Mouse (Mus musculus): ENCODE results near the gene Sbk3. TPM values are rescaled to one million over a fixed set of nuclear protein-coding genes. Genes with fewer than 3 reads are reported as not detected.

The Sbk3 gene
- polyA plus RNA-seq, 1 experiment from 2014 or later, result not detected

DNA sequence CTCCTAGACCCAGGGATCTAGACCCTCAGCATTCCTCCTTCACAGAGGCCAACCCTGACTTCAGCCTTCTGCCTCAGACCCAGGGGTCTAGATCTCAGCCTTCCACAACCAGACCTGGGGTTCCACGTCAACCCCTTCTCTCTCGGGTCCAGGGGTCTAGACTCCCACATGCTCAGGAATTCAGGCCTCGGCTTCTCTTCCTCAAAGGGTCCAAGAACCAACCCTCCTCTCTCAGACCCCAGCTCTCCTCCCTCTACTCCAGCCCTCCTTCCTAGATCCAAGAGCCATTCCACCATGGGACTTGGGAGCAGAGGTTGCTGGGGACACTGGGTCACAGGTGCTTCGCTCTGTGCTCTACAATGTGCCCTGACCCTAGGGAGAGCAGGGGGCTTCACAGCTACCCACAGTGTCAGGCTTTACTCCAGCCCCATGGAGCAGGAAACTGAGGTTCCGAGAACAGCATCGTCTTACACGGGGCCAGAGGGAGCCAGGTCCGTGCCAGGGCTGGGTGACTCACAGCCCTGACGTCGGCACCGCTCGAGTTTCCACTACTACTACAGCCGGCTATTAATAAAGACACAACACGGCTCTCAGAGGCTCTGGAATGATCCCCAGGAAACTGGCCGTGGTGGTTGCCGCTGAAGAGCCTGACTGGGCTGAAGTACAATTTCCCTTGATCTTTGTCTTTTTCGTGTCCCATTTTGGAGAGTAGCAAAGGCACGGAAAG lies 1.5 kb upstream of the Sbk3 start:
- no peak overlapping the region for H3K4me2 ChIP-seq
- H3K9me3 ChIP-seq, result 0 out of 2 replicates have a peak, but pooled peaks cover 4% of the 10 kb centered on the region
- no peaks in the 10 kb centered on the region for H3K27me3 ChIP-seq
- 79% methylated on average over 18 of the region's 18 CpGs for WGBS
- no peak overlapping the region for H3K4me3 ChIP-seq (replicated peaks)
- ATAC-seq (ENCODE audit: low FRiP score), result no peak
- H3K4me1 ChIP-seq, result no peaks in the 10 kb centered on the region
- H3K27ac ChIP-seq, result no peak overlapping the region
- no peaks in the 10 kb centered on the region for H3K36me3 ChIP-seq (replicated peaks)
- H3K9ac ChIP-seq, result no peak overlapping the region

DNA sequence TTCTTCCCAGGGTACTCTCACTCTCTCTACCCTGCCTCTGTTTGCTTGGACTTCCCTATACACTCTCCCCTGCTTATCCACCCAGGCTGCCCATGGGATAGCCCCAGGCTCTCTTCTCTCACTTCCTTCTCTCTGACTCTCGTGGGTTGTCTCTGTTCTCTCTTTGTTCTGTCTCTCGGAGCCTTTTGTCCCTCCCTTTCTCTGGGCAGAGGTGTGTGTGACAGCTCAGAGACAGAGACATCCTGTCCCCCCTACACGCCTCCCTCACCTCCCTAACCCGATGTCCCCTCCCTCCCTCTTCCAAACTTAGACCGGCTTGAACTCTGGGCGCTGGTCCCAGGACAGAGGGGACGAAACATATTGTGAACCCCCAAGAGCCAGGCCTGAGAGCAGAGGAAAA lies 742 bp upstream of the Sbk3 start:
- Histone ChIP-seq H3K4me1 (no peaks in the 10 kb centered on the region), H3K36me3 (replicated peaks) (no peaks in the 10 kb centered on the region), H3K27me3 (no peaks in the 10 kb centered on the region), H3K4me2 (no peak overlapping the region), H3K9ac (no peak overlapping the region), H3K9me3 (0 out of 2 replicates have a peak, but pooled peaks cover 1% of the 10 kb centered on the region), H3K4me3 (replicated peaks) (no peak overlapping the region), H3K27ac (no peak overlapping the region)
- ATAC-seq (ENCODE audit: low FRiP score), result no peak
- 28% methylated on average over 7 of the region's 7 CpGs for WGBS

GRCm38 (mm10) chr7:4964988-4965387 lies 6.0 kb downstream of the Sbk3 start:
- H3K4me2 ChIP-seq, result no peak overlapping the region
- no peaks in the 10 kb centered on the region for H3K9me3 ChIP-seq
- H3K36me3 ChIP-seq (replicated peaks), result no peaks in the 10 kb centered on the region
- no peak overlapping the region for H3K9ac ChIP-seq
- H3K27ac ChIP-seq, result no peak overlapping the region
- WGBS, result 85% methylated on average over 5 of the region's 5 CpGs
- no peak for ATAC-seq (ENCODE audit: low FRiP score)
- no peaks in the 10 kb centered on the region for H3K27me3 ChIP-seq
- H3K4me3 ChIP-seq (replicated peaks), result no peak overlapping the region
- no peaks in the 10 kb centered on the region for H3K4me1 ChIP-seq

- H3K4me2 ChIP-seq, result no peak within 1 kb of the TSS
- no peak within 1 kb of the TSS for H3K4me3 ChIP-seq (replicated peaks)
- 9% methylated on average over 10 of the region's 10 CpGs for WGBS
- H3K36me3 ChIP-seq (replicated peaks), result no peaks in the 10 kb centered on the region
- peak; percentile 58 for ATAC-seq (ENCODE audit: low FRiP score)
- no peaks in the 10 kb centered on the region for H3K27me3 ChIP-seq
- H3K4me1 ChIP-seq, result no peaks in the 10 kb centered on the region
- no peaks in the 10 kb centered on the region for H3K9me3 ChIP-seq
- H3K9ac ChIP-seq, result no peak within 1 kb of the TSS
- no peak within 1 kb of the TSS for H3K27ac ChIP-seq
Measured at GRCm38 (mm10) chr7:4964272-4964671, 6.7 kb downstream of the Sbk3 start, which contains the start of gene Sbk2. Sbk2 (minus strand) TSS chr7:4964406.

DNA sequence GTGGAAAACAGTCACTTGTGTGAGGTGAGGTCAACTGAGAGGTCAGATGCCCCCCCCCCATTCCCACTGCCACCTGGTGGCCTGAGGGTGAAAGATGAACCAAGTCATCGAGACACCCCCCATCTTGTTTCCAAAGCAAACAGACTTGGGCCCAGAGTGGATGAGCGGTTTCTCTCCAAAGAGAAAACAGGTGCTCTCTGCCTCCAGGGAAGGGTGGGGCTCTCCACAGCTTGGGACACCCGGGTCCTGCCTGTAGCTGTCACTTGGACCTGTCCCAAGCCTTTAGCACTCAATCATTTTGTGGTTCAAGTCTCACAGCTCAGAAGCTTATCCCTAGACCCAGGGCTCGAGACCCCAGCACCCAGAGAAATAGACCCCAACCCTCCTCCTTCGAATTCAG lies 7.4 kb downstream of the Sbk3 start:
- ATAC-seq (ENCODE audit: low FRiP score), result no peak
- 75% methylated on average over 5 of the region's 5 CpGs for WGBS

GRCm38 (mm10) chr7:4957361-4957760 lies 13.6 kb downstream of the Sbk3 start:
- no peaks in the 10 kb centered on the region for H3K36me3 ChIP-seq (replicated peaks)
- H3K27ac ChIP-seq, result no peak overlapping the region
- H3K27me3 ChIP-seq, result peaks cover 6% of the 10 kb centered on the region; the same call in 1 of the 2 replicates
- ATAC-seq (ENCODE audit: low FRiP score), result no peak
- 87% methylated on average over 10 of the region's 10 CpGs for WGBS
- no peaks in the 10 kb centered on the region for H3K4me1 ChIP-seq
- H3K4me3 ChIP-seq (replicated peaks), result no peak overlapping the region
- no peak overlapping the region for H3K4me2 ChIP-seq
- H3K9me3 ChIP-seq, result no peaks in the 10 kb centered on the region
- no peak overlapping the region for H3K9ac ChIP-seq

More for the DNA sequence above, 7.4 kb downstream of the Sbk3 start:
- Histone ChIP-seq H3K4me3 (replicated peaks) (no peak overlapping the region), H3K36me3 (replicated peaks) (no peaks in the 10 kb centered on the region), H3K4me2 (no peak overlapping the region), H3K27me3 (no peaks in the 10 kb centered on the region), H3K27ac (no peak overlapping the region), H3K4me1 (no peaks in the 10 kb centered on the region), H3K9ac (no peak overlapping the region), H3K9me3 (no peaks in the 10 kb centered on the region)

- Histone ChIP-seq H3K27me3 (peaks cover 6% of the 10 kb centered on the region; the same call in 1 of the 2 replicates), H3K9ac (no peak overlapping the region), H3K27ac (no peak overlapping the region), H3K4me2 (no peak overlapping the region), H3K9me3 (no peaks in the 10 kb centered on the region), H3K4me3 (replicated peaks) (no peak overlapping the region), H3K36me3 (replicated peaks) (no peaks in the 10 kb centered on the region), H3K4me1 (no peaks in the 10 kb centered on the region)
- no peak for ATAC-seq (ENCODE audit: low FRiP score)
- WGBS, result 32% methylated on average over 10 of the region's 10 CpGs
Measured at GRCm38 (mm10) chr7:4953815-4954445, 17.0 kb downstream of the Sbk3 start.

DNA sequence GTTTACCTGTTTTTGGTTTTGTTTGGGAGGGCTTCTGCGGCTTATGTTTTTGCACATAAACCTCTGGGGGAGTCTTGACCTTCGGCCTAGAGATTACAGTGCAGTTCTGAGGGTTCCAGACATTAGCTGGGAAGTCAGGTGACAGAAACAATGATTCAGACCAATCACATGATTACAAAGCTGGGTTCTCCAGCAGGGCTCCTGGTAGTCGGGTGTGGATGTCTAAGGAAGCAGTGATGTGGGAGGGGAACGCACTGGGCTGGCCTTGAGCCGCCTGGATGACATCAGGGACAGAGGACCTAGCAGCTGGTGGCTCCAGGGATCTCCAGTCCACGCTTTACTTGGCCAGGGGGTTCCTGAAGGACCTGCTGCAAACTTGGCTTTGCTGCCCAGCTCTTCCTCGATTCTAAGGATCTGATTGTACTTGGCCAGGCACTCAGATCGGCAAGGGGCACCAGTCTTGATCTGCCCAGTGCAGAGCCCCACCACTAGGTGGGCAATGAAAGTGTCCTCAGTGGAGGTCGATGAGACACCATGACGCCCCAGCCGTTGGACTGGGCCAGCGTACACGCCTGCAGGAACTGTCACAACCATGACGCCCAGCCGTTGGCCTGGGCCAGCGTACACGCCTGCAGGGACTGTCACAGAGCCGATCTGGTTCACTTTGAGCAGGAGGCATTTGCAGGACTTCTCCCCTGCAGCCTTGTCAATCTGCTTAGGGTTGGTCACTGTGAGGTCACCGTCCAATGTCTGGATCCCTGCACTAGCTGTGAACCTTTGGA lies 20.2 kb downstream of the Sbk3 start:
- H3K9me3 ChIP-seq, result no peaks in the 10 kb centered on the region
- H3K27ac ChIP-seq, result no peak overlapping the region
- no peaks in the 10 kb centered on the region for H3K36me3 ChIP-seq (replicated peaks)
- no peak overlapping the region for H3K4me3 ChIP-seq (replicated peaks)
- H3K9ac ChIP-seq, result no peak overlapping the region
- H3K4me1 ChIP-seq, result no peaks in the 10 kb centered on the region
- H3K4me2 ChIP-seq, result no peak overlapping the region
- H3K27me3 ChIP-seq, result peaks cover 6% of the 10 kb centered on the region; the same call in 1 of the 2 replicates
- no peak for ATAC-seq (ENCODE audit: low FRiP score)
- WGBS, result 85% methylated on average over 19 of the region's 19 CpGs

GRCm38 (mm10) chr7:4948386-4948785 lies 22.6 kb downstream of the Sbk3 start:
- peaks cover 2% of the 10 kb centered on the region; the same call in 1 of the 2 replicates for H3K4me1 ChIP-seq
- no peak overlapping the region for H3K27ac ChIP-seq
- no peak overlapping the region for H3K9ac ChIP-seq
- ATAC-seq (ENCODE audit: low FRiP score), result no peak
- peaks cover 5% of the 10 kb centered on the region; the same call in 1 of the 2 replicates for H3K27me3 ChIP-seq
- no peaks in the 10 kb centered on the region for H3K9me3 ChIP-seq
- H3K36me3 ChIP-seq (replicated peaks), result no peaks in the 10 kb centered on the region
- WGBS, result 82% methylated on average over 6 of the region's 6 CpGs
- no peak overlapping the region for H3K4me3 ChIP-seq (replicated peaks)
- no peak overlapping the region for H3K4me2 ChIP-seq

DNA sequence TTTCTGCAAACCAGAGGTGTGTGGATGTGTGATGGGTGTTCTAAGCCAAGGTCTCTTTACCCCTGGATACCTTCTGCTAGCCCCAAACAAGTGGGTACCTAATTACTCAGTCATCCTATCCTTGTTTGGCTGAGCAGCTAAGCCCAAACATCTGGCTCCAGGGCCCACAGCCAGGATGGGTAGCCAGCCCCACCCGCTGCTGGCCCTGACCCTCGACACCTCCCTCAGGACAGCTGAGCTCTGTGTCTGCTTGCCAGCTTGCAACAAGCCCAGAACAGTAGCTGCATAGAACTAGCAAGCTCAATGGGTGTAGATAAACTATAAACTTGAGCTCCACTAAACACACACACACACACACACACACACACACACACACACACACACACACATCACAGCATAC lies 23.1 kb downstream of the Sbk3 start:
- Histone ChIP-seq H3K36me3 (replicated peaks) (no peaks in the 10 kb centered on the region), H3K27ac (no peak overlapping the region), H3K4me3 (replicated peaks) (no peak overlapping the region), H3K4me1 (peaks cover 4% of the 10 kb centered on the region; the same call in 1 of the 2 replicates), H3K4me2 (no peak overlapping the region), H3K27me3 (no peaks in the 10 kb centered on the region), H3K9ac (no peak overlapping the region), H3K9me3 (no peaks in the 10 kb centered on the region)
- ATAC-seq (ENCODE audit: low FRiP score), result no peak
- WGBS, result 73% methylated on average over 2 of the region's 2 CpGs

DNA sequence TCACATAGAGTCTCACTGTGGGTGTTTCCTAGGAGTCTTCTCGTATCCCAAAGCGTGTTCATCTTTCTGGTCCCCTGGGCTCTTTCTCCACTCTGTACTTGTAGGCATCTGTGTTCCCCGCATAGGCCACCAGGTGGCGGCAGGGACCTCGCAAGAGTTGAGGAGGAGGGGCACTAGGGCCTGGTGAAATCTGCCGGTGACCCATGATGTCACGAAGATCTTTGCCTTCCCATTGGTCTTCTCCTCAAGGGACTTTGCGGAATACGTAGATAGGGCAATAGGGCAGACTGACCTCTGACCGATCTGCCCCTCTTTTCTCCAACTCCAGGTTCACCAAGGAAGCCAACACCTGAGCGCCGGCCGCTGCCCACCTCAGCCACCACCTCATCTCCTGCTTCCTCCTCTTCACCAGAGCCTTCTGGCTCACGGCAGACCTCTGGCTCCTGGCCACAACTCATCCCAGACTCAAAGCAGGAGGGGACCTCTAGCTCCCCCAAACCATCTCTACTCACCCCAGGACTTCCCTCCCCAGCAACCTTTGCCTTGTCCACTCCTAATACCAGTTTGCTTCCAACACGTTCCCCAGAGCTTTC lies 27.6 kb downstream of the Sbk3 start:
- H3K9me3 ChIP-seq, result no peaks in the 10 kb centered on the region
- peak overlapping the region; percentile 28 for H3K4me3 ChIP-seq (replicated peaks)
- H3K27me3 ChIP-seq, result no peaks in the 10 kb centered on the region
- ATAC-seq (ENCODE audit: low FRiP score), result peak; percentile 76
- 19% methylated on average over 15 of the region's 15 CpGs for WGBS
- H3K36me3 ChIP-seq (replicated peaks), result no peaks in the 10 kb centered on the region
- H3K27ac ChIP-seq, result no peak overlapping the region
- peaks cover 4% of the 10 kb centered on the region; the same call in 1 of the 2 replicates for H3K4me1 ChIP-seq
- H3K4me2 ChIP-seq, result peak overlapping the region; percentile 45
- no peak overlapping the region; the same call in 1 of the 2 replicates for H3K9ac ChIP-seq

- H3K9ac ChIP-seq, result no peak overlapping the region
- H3K36me3 ChIP-seq (replicated peaks), result no peaks in the 10 kb centered on the region
- no peak for ATAC-seq (ENCODE audit: low FRiP score)
- H3K27ac ChIP-seq, result no peak overlapping the region
- 56% methylated on average over 5 of the region's 5 CpGs for WGBS
- H3K9me3 ChIP-seq, result no peaks in the 10 kb centered on the region
- H3K4me2 ChIP-seq, result no peak overlapping the region
- peaks cover 4% of the 10 kb centered on the region; the same call in 1 of the 2 replicates for H3K4me1 ChIP-seq
- H3K27me3 ChIP-seq, result no peaks in the 10 kb centered on the region
- H3K4me3 ChIP-seq (replicated peaks), result no peak overlapping the region
Measured at GRCm38 (mm10) chr7:4942673-4943072, 28.3 kb downstream of the Sbk3 start.
